Comparison of ENCODE assay signal across 16 mouse cellular contexts in genomic region chr17:50235943-50236701, GRCm38 (mm10). TPM values are rescaled to one million over a fixed set of nuclear protein-coding genes. Genes with fewer than 3 reads are reported as not detected.
DNase-seq lines count a peak whose midpoint lies in the region; ATAC-seq and TF ChIP-seq lines count a peak whose summit lies in the region.
"Had no signal": no experiment of that assay in that cellular context is flagged by ENCODE, and none has a peak within 500 bp of the region (broad histone marks: within the 10 kb centered on the region; RNA-seq: fewer than 3 reads in every experiment).

No protein-coding gene starts in this region.

- WGBS in forebrain, embryonic 10.5 days, result 39% methylated on average over 13 of the region's 13 CpGs
- 32% methylated on average over 13 of the region's 13 CpGs for WGBS in hindbrain, embryonic 16.5 days
- WGBS in neural tube, embryonic 14.5 days, result 41% methylated on average over 13 of the region's 13 CpGs
- WGBS in kidney, embryonic 15.5 days, result 53% methylated on average over 13 of the region's 13 CpGs

- peak; percentile 53 for ATAC-seq in hindbrain, embryonic 16.5 days
- peak; percentile 47; the same call in 1 of the 2 replicates for ATAC-seq in neural tube, embryonic 14.5 days (ENCODE audit: low read depth)
- ATAC-seq in kidney, embryonic 15.5 days (replicated peaks; ENCODE audit: low FRiP score), result no peak
- ATAC-seq: intestine, embryonic 15.5 days; Patski had no signal

- no peak for TF ChIP-seq CTCF in gastrocnemius, adult 2 months (IDR thresholded peaks at IDR 0.05)

- H3K4me3 ChIP-seq in gastrocnemius, adult 2 months, result no peak overlapping the region
- H3K4me3 ChIP-seq in forebrain, embryonic 10.5 days, result no peak overlapping the region
- H3K4me3 ChIP-seq in hindbrain, embryonic 16.5 days (ENCODE audit: low read length), result no peak overlapping the region
- H3K4me3 ChIP-seq in neural tube, embryonic 14.5 days (ENCODE audit: low read depth, low read length), result no peak overlapping the region
- no peak overlapping the region for H3K4me3 ChIP-seq in kidney, embryonic 15.5 days (replicated peaks)
- H3K4me3 ChIP-seq: heart, embryonic 12.5 days; intestine, embryonic 15.5 days; myocyte had no signal

- peaks cover 34% of the 10 kb centered on the region for H3K4me1 ChIP-seq in forebrain, embryonic 10.5 days
- peaks cover 13% of the 10 kb centered on the region for H3K4me1 ChIP-seq in hindbrain, embryonic 16.5 days (ENCODE audit: control insufficient read depth, insufficient read depth, low read depth, low read length)
- peaks cover 5% of the 10 kb centered on the region for H3K4me1 ChIP-seq in neural tube, embryonic 14.5 days (ENCODE audit: control insufficient read depth, insufficient read depth, low read length)
- H3K4me1 ChIP-seq in kidney, embryonic 15.5 days, result peaks cover 11% of the 10 kb centered on the region
- H3K4me1 ChIP-seq: intestine, embryonic 15.5 days had no signal

- H3K9ac ChIP-seq in hindbrain, embryonic 16.5 days (ENCODE audit: low read depth, low read length), result no peak overlapping the region
- no peak overlapping the region for H3K9ac ChIP-seq in neural tube, embryonic 14.5 days (replicated peaks; ENCODE audit: low read depth, low read length)
- no peak overlapping the region for H3K9ac ChIP-seq in kidney, embryonic 15.5 days
- H3K9ac ChIP-seq: heart, embryonic 12.5 days; intestine, embryonic 15.5 days had no signal

- H3K36me3 ChIP-seq in forebrain, embryonic 10.5 days (replicated peaks), result no peaks in the 10 kb centered on the region
- H3K36me3 ChIP-seq in hindbrain, embryonic 16.5 days (ENCODE audit: control insufficient read depth, insufficient read depth, low read length), result no peaks in the 10 kb centered on the region
- no peaks in the 10 kb centered on the region for H3K36me3 ChIP-seq in neural tube, embryonic 14.5 days (ENCODE audit: control insufficient read depth, insufficient read depth, low read length)
- H3K36me3 ChIP-seq in kidney, embryonic 15.5 days, result no peaks in the 10 kb centered on the region
- H3K36me3 ChIP-seq: heart, embryonic 12.5 days; intestine, embryonic 15.5 days had no signal

- no peak for DNase-seq in gastrocnemius, adult 2 months
- DNase-seq in gastrocnemius, postnatal 14 days, result no peak
- peak; percentile 20 for DNase-seq in forebrain, embryonic 10.5 days (ENCODE audit: extremely low spot score, low spot score)
- DNase-seq in right cerebral cortex, postnatal 14 days, result no peak
- DNase-seq in cerebellum, adult 18-20 months, result no peak
- DNase-seq: adrenal gland, postnatal 14 days; cerebellum, postnatal 36 days; lung, postnatal 14 days had no signal

- H3K27ac ChIP-seq in gastrocnemius, adult 2 months, result peak overlapping the region; percentile 35; the same call in 1 of the 2 replicates
- peak overlapping the region; percentile 80 for H3K27ac ChIP-seq in forebrain, embryonic 10.5 days
- H3K27ac ChIP-seq in hindbrain, embryonic 16.5 days (ENCODE audit: low read depth, low read length), result peak overlapping the region; percentile 60
- H3K27ac ChIP-seq in neural tube, embryonic 14.5 days (ENCODE audit: low read depth, low read length), result peak overlapping the region; percentile 80
- no peak overlapping the region for H3K27ac ChIP-seq in kidney, embryonic 15.5 days
- H3K27ac ChIP-seq: intestine, embryonic 15.5 days had no signal

- no peaks in the 10 kb centered on the region for H3K9me3 ChIP-seq in forebrain, embryonic 10.5 days
- H3K9me3 ChIP-seq in hindbrain, embryonic 16.5 days (ENCODE audit: control insufficient read depth, low read length), result no peaks in the 10 kb centered on the region
- H3K9me3 ChIP-seq in neural tube, embryonic 14.5 days (ENCODE audit: control insufficient read depth, low read length), result no peaks in the 10 kb centered on the region
- no peaks in the 10 kb centered on the region for H3K9me3 ChIP-seq in kidney, embryonic 15.5 days (replicated peaks)
- H3K9me3 ChIP-seq: heart, embryonic 12.5 days; intestine, embryonic 15.5 days had no signal

- intact Hi-C loops in gastrocnemius, adult 2 months (cut with DNase I), result loop anchor here (2.0 to 5.0 kb wide), 3 partner anchors 47 to 299 kb away; no protein-coding TSS in a partner anchor
- intact Hi-C loops in gastrocnemius, postnatal 14 days (cut with DNase I; ENCODE audit: low total_unique reads), result loop anchor here (5.0 kb wide), 2 partner anchors 44 to 284 kb away; partner anchors contain the start of gene Rftn1

- H3K27me3 ChIP-seq in forebrain, embryonic 10.5 days (ENCODE audit: poor library complexity, severe bottlenecking), result peaks cover 33% of the 10 kb centered on the region
- H3K27me3 ChIP-seq in hindbrain, embryonic 16.5 days (replicated peaks; ENCODE audit: control insufficient read depth, insufficient read depth, low read length), result 0 out of 2 replicates have a peak, but pooled peaks cover 2% of the 10 kb centered on the region
- H3K27me3 ChIP-seq in neural tube, embryonic 14.5 days (ENCODE audit: control insufficient read depth, insufficient read depth, low read length), result no peaks in the 10 kb centered on the region
- peaks cover 2% of the 10 kb centered on the region; the same call in 1 of the 2 replicates for H3K27me3 ChIP-seq in kidney, embryonic 15.5 days
- H3K27me3 ChIP-seq: intestine, embryonic 15.5 days had no signal

- H3K4me2 ChIP-seq in hindbrain, embryonic 16.5 days (ENCODE audit: low read length), result no peak overlapping the region
- no peak overlapping the region for H3K4me2 ChIP-seq in neural tube, embryonic 14.5 days (ENCODE audit: low read depth, low read length)
- H3K4me2 ChIP-seq in kidney, embryonic 15.5 days, result no peak overlapping the region
- H3K4me2 ChIP-seq: heart, embryonic 12.5 days; intestine, embryonic 15.5 days had no signal

RNA-seq across cellular contexts. Expression of gene Rftn1, which starts 45.6 kb away (rescaled TPM):
- total RNA-seq in gastrocnemius, adult 2 months (2021), result 10 to 100 TPM; 11.4 to 16.9 TPM
- 10 to 100 TPM; 48.5 to 58.5 TPM for total RNA-seq in gastrocnemius, postnatal 14 days (2021)
- 8.3 and 10.2 TPM in 2 replicates for polyA plus RNA-seq in forebrain, embryonic 10.5 days (2016; fragmentation: Nextera tagmentation; extraction: Ambion mirVana)
- polyA plus RNA-seq in hindbrain, embryonic 16.5 days (2015; fragmentation: Nextera tagmentation; extraction: Ambion mirVana), result 21.1 and 24.3 TPM in 2 replicates
- polyA plus RNA-seq in neural tube, embryonic 14.5 days (2014; fragmentation: Nextera tagmentation; extraction: Ambion mirVana), result 20.0 and 20.4 TPM in 2 replicates
- polyA plus RNA-seq in kidney, embryonic 15.5 days (2015; fragmentation: Nextera tagmentation; extraction: Ambion mirVana), result 12.7 and 14.7 TPM in 2 replicates

RNA-seq across cellular contexts. Expression of gene Dazl, which starts 57.3 kb away (rescaled TPM):
- under 1 TPM; 0.18 to 0.22 TPM for total RNA-seq in gastrocnemius, adult 2 months (2021)
- under 1 TPM in 1 of 2 experiments, not detected in 1; 0.16 TPM for total RNA-seq in gastrocnemius, postnatal 14 days (2021)
- 0.23 TPM in 1 of 2 replicates, not detected in the other for polyA plus RNA-seq in forebrain, embryonic 10.5 days (2016; fragmentation: Nextera tagmentation; extraction: Ambion mirVana)
- 0.50 and 0.69 TPM in 2 replicates for polyA plus RNA-seq in hindbrain, embryonic 16.5 days (2015; fragmentation: Nextera tagmentation; extraction: Ambion mirVana)
- polyA plus RNA-seq in neural tube, embryonic 14.5 days (2014; fragmentation: Nextera tagmentation; extraction: Ambion mirVana), result 0.21 and 0.58 TPM in 2 replicates
- polyA plus RNA-seq in kidney, embryonic 15.5 days (2015; fragmentation: Nextera tagmentation; extraction: Ambion mirVana), result 0.12 and 0.27 TPM in 2 replicates
- polyA plus RNA-seq: limb, embryonic 11.5 days; myocyte; Patski had no signal
